Mouse (Mus musculus): ENCODE results near the gene Rap2b.

DNA sequence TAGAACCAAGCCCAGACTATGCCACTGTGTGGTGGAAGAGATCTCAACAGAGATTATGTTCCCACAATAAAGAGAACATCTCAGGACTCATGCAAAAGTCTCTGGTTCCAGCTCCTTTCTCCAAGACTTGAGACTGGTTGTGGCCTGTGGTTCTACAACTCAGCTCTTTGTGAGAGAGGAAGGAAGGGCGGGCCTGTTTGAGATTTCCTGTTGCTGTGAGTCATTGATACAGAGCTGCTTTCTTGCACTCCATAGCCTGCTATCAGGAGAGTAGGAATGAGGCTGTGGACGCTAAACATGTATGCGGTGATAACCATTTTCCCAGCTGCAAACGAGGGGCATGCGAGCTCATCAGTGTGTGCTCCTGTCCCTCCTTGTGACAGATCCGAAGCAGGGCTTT, 48.2 kb downstream of the Rap2b start:
- TF ChIP-seq CTCF (IDR thresholded peaks at IDR 0.05; ENCODE audit: control insufficient read depth, insufficient read depth, insufficient replicate concordance, low read depth, low read length): no peak
- no peak for TF ChIP-seq POLR2A (IDR thresholded peaks at IDR 0.05; ENCODE audit: control insufficient read depth, low read depth, low read length)

Data from testis, adult 2 months (tissue).